Mouse (Mus musculus): ENCODE results near the gene Art2b.

GRCm38 (mm10) chr7:101615406-101615805 is 30.0 kb upstream of the Art2b start:
- TF ChIP-seq CTCF (conservative IDR thresholded peaks at IDR 0.05 in 1 of 2, IDR thresholded peaks at IDR 0.05 in 1 of 2; ENCODE audit: low read depth in 2 of 2, low read length in 2 of 2), result no peak
- no peak for TF ChIP-seq ZNF384 (IDR thresholded peaks at IDR 0.05; ENCODE audit: low read depth, low read length)
- no peak for TF ChIP-seq POLR2A (IDR thresholded peaks at IDR 0.05; ENCODE audit: low read depth, low read length)
- no peak for TF ChIP-seq USF2 (conservative IDR thresholded peaks at IDR 0.05; ENCODE audit: low read depth, low read length)
- no peak for TF ChIP-seq MEF2A (IDR thresholded peaks at IDR 0.05; ENCODE audit: borderline replicate concordance, low read depth, low read length)
- no peak for TF ChIP-seq MYC (IDR thresholded peaks at IDR 0.05; ENCODE audit: low read depth, low read length)
- TF ChIP-seq MXI1 (IDR thresholded peaks at IDR 0.05; ENCODE audit: low read depth, low read length), result no peak
- no peak for TF ChIP-seq EP300 (IDR thresholded peaks at IDR 0.05; ENCODE audit: low read length)
- no peak for TF ChIP-seq TBP (conservative IDR thresholded peaks at IDR 0.05; ENCODE audit: low read depth, low read length)
- no peak for TF ChIP-seq ZMIZ1 (IDR thresholded peaks at IDR 0.05; ENCODE audit: low read depth, low read length)
- no peak for TF ChIP-seq ZKSCAN1 (IDR thresholded peaks at IDR 0.05; ENCODE audit: borderline replicate concordance, low read depth, low read length)
